Mouse (Mus musculus): ENCODE measurements at regions not wholly inside any gene's neighbourhood (a gene's known extent, or its start where the extent isn't known, plus 50 kb on each side); places are given as distances from the start of the nearest gene placed in this dataset.

DNA sequence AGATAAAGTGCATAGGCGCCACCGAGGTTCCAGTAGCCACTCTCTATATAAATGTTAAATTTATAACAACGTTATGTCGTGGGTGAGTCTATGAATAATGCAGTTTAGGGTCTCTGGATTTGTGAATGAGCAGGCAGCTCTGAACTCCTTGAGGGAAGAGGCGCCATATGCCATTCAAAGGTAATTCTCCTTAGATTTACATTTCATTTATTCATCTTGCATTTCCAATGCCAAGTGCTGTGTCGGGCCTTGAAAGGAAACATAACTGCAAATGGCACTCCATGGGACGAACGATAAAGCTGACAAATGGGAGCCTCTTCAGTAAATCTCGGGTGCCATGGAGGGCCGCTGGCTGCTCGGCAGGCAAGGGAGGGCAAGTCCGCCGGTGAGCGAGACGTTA is 216.4 kb upstream of the Nr5a2 start:
- H3K4me3 ChIP-seq (replicated peaks; ENCODE audit: low read length): no peak overlapping the region
- 83% methylated on average over 15 of the region's 15 CpGs for WGBS
- H3K27me3 ChIP-seq (ENCODE audit: control insufficient read depth, insufficient read depth, low read length): 0 out of 2 replicates have a peak, but pooled peaks cover 4% of the 10 kb centered on the region
- no peak for TF ChIP-seq POLR2A (IDR thresholded peaks at IDR 0.05; ENCODE audit: borderline replicate concordance, extremely low read depth, insufficient read depth, insufficient read length)
- no peak for DNase-seq (ENCODE audit: low spot score)
- no peaks in the 10 kb centered on the region; the same call in 1 of the 2 replicates for H3K4me1 ChIP-seq (ENCODE audit: control insufficient read depth, insufficient read depth, low read length)
- H3K27ac ChIP-seq (replicated peaks; ENCODE audit: low read depth, low read length): no peak overlapping the region
- no peak for ATAC-seq (ENCODE audit: low FRiP score, low read depth)
- H3K4me2 ChIP-seq (replicated peaks; ENCODE audit: low read depth, low read length, severe bottlenecking): no peak overlapping the region
- H3K36me3 ChIP-seq (ENCODE audit: control insufficient read depth, insufficient read depth, low read length): no peaks in the 10 kb centered on the region
- H3K9me3 ChIP-seq (ENCODE audit: control insufficient read depth, low read length): no peaks in the 10 kb centered on the region
- no peak overlapping the region for H3K9ac ChIP-seq (ENCODE audit: low read depth, low read length, severe bottlenecking)

DNA sequence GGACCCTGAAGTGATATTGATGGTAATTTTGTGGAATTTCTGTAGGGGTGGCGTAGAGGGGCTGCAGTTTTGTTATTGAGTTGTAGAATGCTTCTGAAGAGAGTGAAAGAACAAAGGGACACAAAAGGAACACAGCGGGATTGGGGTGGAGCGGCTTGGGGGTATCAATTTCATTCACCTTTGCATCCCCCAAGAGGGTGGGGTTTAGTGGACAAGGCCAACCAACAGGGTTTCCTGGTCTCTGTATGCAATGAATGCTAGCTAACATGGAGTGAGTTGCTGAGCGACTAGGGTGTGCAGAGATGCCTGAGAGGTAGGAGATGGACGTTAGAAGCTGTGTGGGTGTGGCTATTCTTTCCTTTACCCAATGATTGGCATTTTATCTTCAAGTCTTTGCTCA is 213.8 kb upstream of the Nr5a2 start:
- H3K9me3 ChIP-seq (ENCODE audit: control insufficient read depth, low read length): no peaks in the 10 kb centered on the region
- no peaks in the 10 kb centered on the region for H3K27me3 ChIP-seq (ENCODE audit: control insufficient read depth, insufficient read depth, low read length)
- H3K9ac ChIP-seq (ENCODE audit: low read depth, low read length, severe bottlenecking): no peak overlapping the region
- H3K4me2 ChIP-seq (replicated peaks; ENCODE audit: low read depth, low read length, severe bottlenecking): no peak overlapping the region
- ATAC-seq (ENCODE audit: low FRiP score, low read depth) (no peak), DNase-seq (ENCODE audit: low spot score) (no peak)
- H3K27ac ChIP-seq (replicated peaks; ENCODE audit: low read depth, low read length): no peak overlapping the region
- 68% methylated on average over 5 of the region's 5 CpGs for WGBS
- H3K4me3 ChIP-seq (replicated peaks; ENCODE audit: low read length): no peak overlapping the region
- no peaks in the 10 kb centered on the region; the same call in 1 of the 2 replicates for H3K4me1 ChIP-seq (ENCODE audit: control insufficient read depth, insufficient read depth, low read length)
- no peak for TF ChIP-seq POLR2A (IDR thresholded peaks at IDR 0.05; ENCODE audit: borderline replicate concordance, extremely low read depth, insufficient read depth, insufficient read length)
- no peaks in the 10 kb centered on the region for H3K36me3 ChIP-seq (ENCODE audit: control insufficient read depth, insufficient read depth, low read length)

DNA sequence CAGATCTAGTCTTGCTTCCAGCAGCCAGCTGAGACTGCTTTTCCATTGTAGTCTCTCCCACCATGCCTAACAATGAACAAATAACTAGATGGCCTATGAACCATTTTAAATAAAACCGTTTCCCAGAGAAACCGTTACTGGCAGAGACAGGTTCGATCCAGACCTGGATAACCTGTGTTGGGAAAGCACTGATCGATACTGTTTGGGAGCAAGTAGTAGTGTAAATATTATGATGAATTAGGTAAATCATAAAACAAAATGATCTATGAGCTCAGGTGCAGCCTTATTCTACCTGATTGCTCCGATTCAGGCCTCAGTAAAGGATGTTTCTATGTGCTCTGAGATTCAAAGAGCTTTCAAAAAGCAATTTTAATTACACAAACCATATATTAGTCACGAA is 211.9 kb upstream of the Nr5a2 start:
- Histone ChIP-seq H3K4me1 (ENCODE audit: control insufficient read depth, insufficient read depth, low read length) (no peaks in the 10 kb centered on the region; the same call in 1 of the 2 replicates), H3K4me2 (replicated peaks; ENCODE audit: low read depth, low read length, severe bottlenecking) (no peak overlapping the region), H3K9me3 (ENCODE audit: control insufficient read depth, low read length) (no peaks in the 10 kb centered on the region), H3K27ac (replicated peaks; ENCODE audit: low read depth, low read length) (no peak overlapping the region), H3K4me3 (replicated peaks; ENCODE audit: low read length) (no peak overlapping the region), H3K27me3 (ENCODE audit: control insufficient read depth, insufficient read depth, low read length) (no peaks in the 10 kb centered on the region), H3K36me3 (ENCODE audit: control insufficient read depth, insufficient read depth, low read length) (no peaks in the 10 kb centered on the region), H3K9ac (ENCODE audit: low read depth, low read length, severe bottlenecking) (no peak overlapping the region)
- ATAC-seq (ENCODE audit: low FRiP score, low read depth) (no peak), DNase-seq (ENCODE audit: low spot score) (no peak)
- TF ChIP-seq POLR2A (IDR thresholded peaks at IDR 0.05; ENCODE audit: borderline replicate concordance, extremely low read depth, insufficient read depth, insufficient read length): no peak
- 82% methylated on average over 6 of the region's 6 CpGs for WGBS

DNA sequence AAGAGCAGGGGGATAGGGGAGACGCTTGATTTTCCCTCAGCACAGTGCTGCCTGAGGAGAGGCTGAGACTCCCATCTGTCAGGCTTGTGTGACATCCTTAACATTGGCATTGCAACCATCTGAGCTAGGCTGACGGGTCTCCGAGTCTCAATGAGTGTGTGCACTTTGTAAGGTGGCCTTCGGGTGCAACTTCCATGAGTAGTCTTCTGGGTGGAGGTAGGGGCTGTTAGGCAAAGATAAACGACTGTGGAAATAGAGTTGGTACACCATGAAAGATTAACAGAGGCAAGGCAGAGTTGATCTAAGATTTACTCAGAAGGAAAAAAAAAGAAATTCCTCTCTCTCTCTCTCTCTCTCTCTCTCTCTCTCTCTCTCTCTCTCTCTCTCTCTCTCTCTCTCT is 211.2 kb upstream of the Nr5a2 start:
- no peaks in the 10 kb centered on the region for H3K9me3 ChIP-seq (ENCODE audit: control insufficient read depth, low read length)
- no peak for TF ChIP-seq POLR2A (IDR thresholded peaks at IDR 0.05; ENCODE audit: borderline replicate concordance, extremely low read depth, insufficient read depth, insufficient read length)
- ATAC-seq (ENCODE audit: low FRiP score, low read depth): no peak
- H3K4me1 ChIP-seq (ENCODE audit: control insufficient read depth, insufficient read depth, low read length): no peaks in the 10 kb centered on the region; the same call in 1 of the 2 replicates
- H3K4me3 ChIP-seq (replicated peaks; ENCODE audit: low read length): no peak overlapping the region
- H3K9ac ChIP-seq (ENCODE audit: low read depth, low read length, severe bottlenecking): no peak overlapping the region
- no peak for DNase-seq (ENCODE audit: low spot score)
- H3K27ac ChIP-seq (replicated peaks; ENCODE audit: low read depth, low read length): no peak overlapping the region
- H3K36me3 ChIP-seq (ENCODE audit: control insufficient read depth, insufficient read depth, low read length): no peaks in the 10 kb centered on the region
- 76% methylated on average over 5 of the region's 5 CpGs for WGBS
- no peak overlapping the region for H3K4me2 ChIP-seq (replicated peaks; ENCODE audit: low read depth, low read length, severe bottlenecking)
- H3K27me3 ChIP-seq (ENCODE audit: control insufficient read depth, insufficient read depth, low read length): no peaks in the 10 kb centered on the region

DNA sequence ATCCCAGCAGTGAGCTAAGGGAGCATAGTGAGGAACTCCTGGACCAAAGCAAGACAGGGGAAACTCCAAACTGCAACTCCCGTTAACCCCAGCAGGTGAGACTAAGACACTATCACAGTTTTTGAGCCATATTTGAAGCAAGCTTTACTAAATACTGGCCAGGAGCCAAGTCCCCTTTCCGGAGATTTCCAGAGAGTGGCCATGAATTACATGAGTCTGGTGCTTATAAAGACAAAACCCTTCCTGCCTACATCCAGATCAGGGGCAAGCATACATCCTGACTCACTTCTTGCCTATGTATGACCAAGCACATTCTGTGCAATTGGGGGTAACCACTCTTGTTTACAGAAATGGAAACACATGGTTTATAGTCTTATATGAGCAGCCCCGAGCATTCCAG is 187.6 kb upstream of the Nr5a2 start:
- Histone ChIP-seq H3K4me1 (ENCODE audit: control insufficient read depth, insufficient read depth, low read length) (no peaks in the 10 kb centered on the region; the same call in 1 of the 2 replicates), H3K9ac (ENCODE audit: low read depth, low read length, severe bottlenecking) (no peak overlapping the region), H3K27ac (replicated peaks; ENCODE audit: low read depth, low read length) (no peak overlapping the region), H3K4me2 (replicated peaks; ENCODE audit: low read depth, low read length, severe bottlenecking) (no peak overlapping the region), H3K27me3 (ENCODE audit: control insufficient read depth, insufficient read depth, low read length) (no peaks in the 10 kb centered on the region), H3K36me3 (ENCODE audit: control insufficient read depth, insufficient read depth, low read length) (no peaks in the 10 kb centered on the region), H3K4me3 (replicated peaks; ENCODE audit: low read length) (no peak overlapping the region), H3K9me3 (ENCODE audit: control insufficient read depth, low read length) (no peaks in the 10 kb centered on the region)
- peak; percentile 14 for DNase-seq (ENCODE audit: low spot score)
- no peak for ATAC-seq (ENCODE audit: low FRiP score, low read depth)
- 43% methylated on average over 3 of the region's 3 CpGs for WGBS
- no peak for TF ChIP-seq POLR2A (IDR thresholded peaks at IDR 0.05; ENCODE audit: borderline replicate concordance, extremely low read depth, insufficient read depth, insufficient read length)

Data from limb, embryonic 14.5 days (tissue).